Mouse (Mus musculus) megakaryocyte, embryonic 14.5 days (primary cell): Measurements from ENCODE around the gene Smpd2. TPM values are rescaled to one million over a fixed set of nuclear protein-coding genes. Genes with fewer than 3 reads are reported as not detected.

Source experiments
- H3K27me3 ChIP-seq: replicated peaks from 2 replicates; pipeline ENCODE3; 2012; ENCODE audit warnings: inconsistent platforms
- H3K36me3 ChIP-seq: replicated peaks from 2 replicates; pipeline ENCODE3; 2012; ENCODE audit warnings: low read length, inconsistent platforms, mixed read lengths
- H3K4me1 ChIP-seq: 2 replicates; pipeline ENCODE4 v1.6.1; 2012; ENCODE audit warnings: inconsistent platforms
- H3K4me3 ChIP-seq: replicated peaks from 2 replicates; pipeline ENCODE3; 2012; ENCODE audit warnings: moderate library complexity, mild to moderate bottlenecking, inconsistent platforms
- H3K9me3 ChIP-seq: 2 replicates; pipeline ENCODE4 v1.6.1; 2012; ENCODE audit warnings: inconsistent platforms
- FLI1 ChIP-seq: IDR thresholded peaks from 2 replicates; pipeline ENCODE4 v1.6.1; 2012; ENCODE audit warnings: low read length, inconsistent platforms, mixed read lengths
- GATA1 ChIP-seq: IDR thresholded peaks from 3 replicates; pipeline ENCODE4 v1.6.1; 2012; ENCODE audit warnings: mixed read lengths, low read length, inconsistent platforms, borderline replicate concordance
- polyA plus RNA-seq: library from polyadenylated mRNA; stranded (reverse); fragments of >175 nt; gene quantifications from 2 replicates; pipeline ENCODE4 v1.2.3, GENCODE M21; 2012; ENCODE audit warnings: low replicate concordance; ENCODE audit not compliant: insufficient read depth

Gene Smpd2
- polyA plus RNA-seq, 1 experiment: 9.3 TPM

GRCm38 (mm10) chr10:41461057-41461722 is 29.0 kb downstream of the Smpd2 start:
- no peaks in the 10 kb centered on the region for H3K27me3 ChIP-seq
- no peak overlapping the region for H3K4me3 ChIP-seq
- H3K4me1 ChIP-seq: peaks cover 26% of the 10 kb centered on the region
- H3K9me3 ChIP-seq: no peaks in the 10 kb centered on the region
- TF ChIP-seq FLI1 (no peak), GATA1 (no peak)
- H3K36me3 ChIP-seq: peaks cover 87% of the 10 kb centered on the region

DNA sequence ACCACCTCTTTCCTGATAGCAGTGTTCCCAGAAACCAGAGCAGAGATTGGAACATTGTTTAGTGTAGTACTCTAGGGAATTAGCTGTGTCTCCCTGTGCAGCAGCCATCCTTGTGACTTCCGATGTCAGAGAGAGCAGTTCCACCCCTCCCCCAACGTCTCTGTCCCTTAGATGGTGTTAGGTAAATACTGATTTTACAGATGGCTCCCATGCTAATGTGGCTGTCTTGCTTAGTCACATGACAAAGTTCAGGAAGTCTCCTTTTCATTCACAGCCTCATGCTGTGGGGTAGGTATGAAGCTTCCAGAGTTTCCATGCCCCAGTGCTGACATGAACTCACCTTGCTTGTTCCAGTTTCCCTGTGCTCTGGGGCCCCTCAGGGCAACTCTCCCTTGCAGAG is 29.7 kb downstream of the Smpd2 start:
- H3K4me3 ChIP-seq: no peak overlapping the region
- no peaks in the 10 kb centered on the region for H3K27me3 ChIP-seq
- H3K4me1 ChIP-seq: peaks cover 28% of the 10 kb centered on the region
- TF ChIP-seq FLI1 (no peak), GATA1 (no peak)
- H3K36me3 ChIP-seq: peaks cover 90% of the 10 kb centered on the region
- no peaks in the 10 kb centered on the region for H3K9me3 ChIP-seq

DNA sequence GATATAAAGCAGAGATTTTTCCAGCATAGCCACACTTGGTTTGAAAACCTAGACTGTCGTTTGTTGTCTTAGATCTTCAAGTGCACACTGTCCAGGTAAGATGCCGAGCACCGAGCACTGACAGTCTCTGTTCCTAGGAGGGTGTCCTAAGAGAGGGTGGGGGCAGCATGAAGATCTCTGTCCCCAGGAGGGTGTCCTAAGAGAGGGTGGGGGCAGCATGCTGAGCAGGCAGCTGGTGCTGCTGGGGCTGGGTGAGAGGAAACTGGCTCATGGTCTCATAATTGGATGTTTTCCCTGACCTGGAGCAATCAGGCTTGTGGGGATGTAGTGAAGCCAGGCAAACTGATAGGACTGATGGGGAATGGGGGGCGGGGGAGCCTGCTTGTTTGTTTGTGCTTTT is 30.2 kb downstream of the Smpd2 start:
- H3K9me3 ChIP-seq: no peaks in the 10 kb centered on the region
- no peak overlapping the region for H3K4me3 ChIP-seq
- no peaks in the 10 kb centered on the region for H3K27me3 ChIP-seq
- peaks cover 30% of the 10 kb centered on the region for H3K4me1 ChIP-seq
- TF ChIP-seq GATA1 (no peak), FLI1 (no peak)
- peaks cover 91% of the 10 kb centered on the region for H3K36me3 ChIP-seq

- peaks cover 52% of the 10 kb centered on the region for H3K4me1 ChIP-seq
- no peak overlapping the region for H3K4me3 ChIP-seq
- TF ChIP-seq FLI1 (no peak), GATA1 (no peak)
- H3K36me3 ChIP-seq: peaks cover 60% of the 10 kb centered on the region
- no peaks in the 10 kb centered on the region for H3K27me3 ChIP-seq
- no peaks in the 10 kb centered on the region for H3K9me3 ChIP-seq
These were observed 37.4 kb downstream of the Smpd2 start for GRCm38 (mm10) chr10:41452791-41453190.

GRCm38 (mm10) chr10:41451656-41452055 is 38.5 kb downstream of the Smpd2 start:
- TF ChIP-seq GATA1 (no peak), FLI1 (no peak)
- Histone ChIP-seq H3K4me3 (no peak overlapping the region), H3K36me3 (peaks cover 52% of the 10 kb centered on the region), H3K9me3 (no peaks in the 10 kb centered on the region), H3K27me3 (no peaks in the 10 kb centered on the region), H3K4me1 (peaks cover 52% of the 10 kb centered on the region)

DNA sequence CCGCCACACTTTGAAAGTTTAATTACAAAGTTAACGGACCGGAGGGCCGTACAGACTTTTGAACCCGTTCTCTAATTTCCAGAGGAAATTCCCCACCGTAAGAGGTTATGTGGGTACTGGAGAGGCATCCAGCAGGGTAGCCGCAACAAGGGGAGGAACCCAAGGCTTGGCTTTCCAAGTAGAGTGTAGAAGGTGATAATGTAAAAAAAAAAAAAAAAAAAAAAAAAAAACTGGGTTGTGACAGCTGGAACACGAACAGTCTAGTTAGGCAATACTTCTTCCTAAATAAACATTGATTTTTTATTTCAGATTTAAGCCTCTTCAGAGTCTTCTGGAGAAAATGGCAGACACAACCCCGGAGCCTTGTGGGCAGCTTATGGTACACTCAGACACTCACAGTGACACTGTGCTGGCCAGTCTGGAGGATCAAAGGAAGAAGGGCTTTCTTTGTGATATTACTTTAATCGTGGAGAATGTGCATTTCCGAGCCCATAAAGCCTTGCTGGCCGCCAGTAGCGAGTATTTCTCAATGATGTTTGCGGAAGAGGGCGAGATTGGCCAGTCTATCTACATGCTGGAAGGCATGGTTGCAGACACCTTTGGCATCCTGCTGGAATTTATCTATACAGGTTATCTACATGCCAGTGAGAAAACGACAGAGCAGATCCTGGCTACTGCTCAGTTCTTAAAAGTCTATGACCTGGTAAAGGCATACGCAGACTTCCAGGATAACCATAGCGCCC is 39.2 kb downstream of the Smpd2 start:
- Histone ChIP-seq H3K27me3 (peaks cover 2% of the 10 kb centered on the region), H3K4me1 (peaks cover 45% of the 10 kb centered on the region), H3K4me3 (peak overlapping the region; percentile 94), H3K36me3 (peaks cover 44% of the 10 kb centered on the region), H3K9me3 (no peaks in the 10 kb centered on the region)
- no peak for TF ChIP-seq GATA1
- TF ChIP-seq FLI1: no peak

GRCm38 (mm10) chr10:41450137-41450670 is 40.0 kb downstream of the Smpd2 start, which contains the start of gene Zbtb24:
Zbtb24 (plus strand) TSS chr10:41450383.
- peak within 1 kb of the TSS; percentile 94 for H3K4me3 ChIP-seq
- TF ChIP-seq FLI1: peak; percentile 69; the same call in 1 of the 2 replicates
- TF ChIP-seq GATA1: no peak
- peaks cover 2% of the 10 kb centered on the region for H3K27me3 ChIP-seq
- peaks cover 37% of the 10 kb centered on the region for H3K36me3 ChIP-seq
- no peaks in the 10 kb centered on the region for H3K9me3 ChIP-seq
- peaks cover 45% of the 10 kb centered on the region for H3K4me1 ChIP-seq

DNA sequence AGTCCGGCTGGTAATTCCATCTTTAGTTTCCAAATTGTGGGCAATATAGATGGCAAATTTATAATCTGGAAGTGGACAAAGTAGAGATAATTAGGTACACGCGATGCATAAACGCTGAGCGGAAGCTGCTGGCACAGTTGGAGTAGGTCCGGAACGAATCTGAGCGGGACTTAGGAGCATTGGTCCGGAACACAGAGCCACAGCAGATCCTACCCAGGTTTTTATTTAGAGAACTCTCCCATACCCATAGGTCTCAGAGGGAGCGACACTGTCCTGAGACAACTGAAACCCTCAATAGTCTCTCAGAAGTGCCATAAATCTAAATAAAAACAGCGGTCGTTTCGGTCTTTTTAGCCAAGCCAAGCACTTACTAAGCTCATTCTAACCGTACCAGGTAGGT is 40.5 kb downstream of the Smpd2 start:
- Histone ChIP-seq H3K4me1 (peaks cover 41% of the 10 kb centered on the region), H3K9me3 (no peaks in the 10 kb centered on the region), H3K36me3 (peaks cover 32% of the 10 kb centered on the region), H3K4me3 (peak overlapping the region; percentile 94), H3K27me3 (peaks cover 2% of the 10 kb centered on the region)
- TF ChIP-seq GATA1: no peak
- no peak for TF ChIP-seq FLI1

DNA sequence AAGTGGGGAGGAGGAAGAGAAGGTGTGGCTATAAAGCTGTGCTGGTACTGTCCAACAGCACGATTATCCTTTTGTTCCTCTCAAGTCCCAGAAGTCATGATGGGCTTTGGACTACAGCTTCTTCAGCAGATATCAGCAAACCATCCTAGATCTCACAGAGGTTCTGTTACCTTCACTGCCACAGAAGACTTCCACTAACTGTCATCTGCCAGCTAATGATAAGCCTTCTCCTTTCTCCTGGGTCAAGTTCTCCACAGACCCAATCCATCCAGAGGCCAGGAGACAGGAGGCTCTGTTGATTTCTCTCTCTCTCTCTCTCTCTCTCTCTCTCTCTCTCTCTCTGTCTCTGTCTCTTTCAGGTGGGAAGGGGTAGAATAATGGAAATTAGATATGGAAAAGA is 42.0 kb downstream of the Smpd2 start:
- peaks cover 19% of the 10 kb centered on the region for H3K36me3 ChIP-seq
- no peak overlapping the region for H3K4me3 ChIP-seq
- no peaks in the 10 kb centered on the region for H3K9me3 ChIP-seq
- peaks cover 30% of the 10 kb centered on the region for H3K4me1 ChIP-seq
- TF ChIP-seq FLI1 (no peak), GATA1 (no peak)
- peaks cover 2% of the 10 kb centered on the region for H3K27me3 ChIP-seq

Other genes starting within 250 kb of the Smpd2 start
- gene Fig4, start 187.1 kb downstream of the Smpd2 start, polyA plus RNA-seq: 1.5 TPM in 1 of 2 replicates, not detected in the other
- not detected in 2 replicates for gene Ak9, start 186.4 kb downstream of the Smpd2 start, polyA plus RNA-seq
- 2.4 and 3.3 TPM in 2 replicates for gene Zbtb24, start 40.0 kb downstream of the Smpd2 start, polyA plus RNA-seq
- 4.7 and 17.3 TPM in 2 replicates for gene Mical1, start 14.1 kb downstream of the Smpd2 start, polyA plus RNA-seq
- gene Ppil6, start 70 bp upstream of the Smpd2 start, polyA plus RNA-seq: not detected in 2 replicates
- 56.7 and 184 TPM in 2 replicates for gene Cd164, start 29.0 kb upstream of the Smpd2 start, polyA plus RNA-seq
- not detected in 2 replicates for gene Ccdc162, start 226.3 kb upstream of the Smpd2 start, polyA plus RNA-seq